19 mouse cellular contexts compared by ENCODE assay signal in genomic region chr9:85769057-85769789, GRCm38 (mm10). TPM values are rescaled to one million over a fixed set of nuclear protein-coding genes. Genes with fewer than 3 reads are reported as not detected.
DNase-seq lines count a peak whose midpoint lies in the region; ATAC-seq and TF ChIP-seq lines count a peak whose summit lies in the region.
"Had no signal": no experiment of that assay in that cellular context is flagged by ENCODE, and none has a peak within 500 bp of the region (broad histone marks: within the 10 kb centered on the region; RNA-seq: fewer than 3 reads in every experiment).

No protein-coding gene starts in this region.

- peak; percentile 11 for DNase-seq in kidney, adult 2 months
- no peak for DNase-seq in kidney, postnatal 10 days
- DNase-seq in lung, embryonic 14.5 days: peak; percentile 37
- DNase-seq in lung, postnatal 14 days: no peak
- no peak for DNase-seq in cerebellum, postnatal 14 days
- DNase-seq in hindbrain, embryonic 14.5 days (ENCODE audit: low spot score): no peak
- DNase-seq: cerebellum, adult 11-12 months; layer of hippocampus, adult 9-11 months; spleen, adult 18-20 months; thymus, postnatal 4 days had no signal

- no peaks in the 10 kb centered on the region for H3K27me3 ChIP-seq in kidney, adult 2 months (replicated peaks; ENCODE audit: control insufficient read depth, insufficient read depth, low read length)
- H3K27me3 ChIP-seq in lung, embryonic 14.5 days (ENCODE audit: insufficient read depth, low read length): no peaks in the 10 kb centered on the region
- H3K27me3 ChIP-seq in intestine, embryonic 15.5 days (replicated peaks): no peaks in the 10 kb centered on the region
- no peaks in the 10 kb centered on the region for H3K27me3 ChIP-seq in stomach, embryonic 14.5 days (ENCODE audit: control insufficient read depth, insufficient read depth, low read length)
- H3K27me3 ChIP-seq in hindbrain, embryonic 14.5 days (ENCODE audit: control insufficient read depth, insufficient read depth, low read length): no peaks in the 10 kb centered on the region
- H3K27me3 ChIP-seq: forebrain, embryonic 12.5 days; heart, embryonic 13.5 days; midbrain, embryonic 12.5 days; Patski had no signal

- TF ChIP-seq CTCF in kidney, adult 2 months (conservative IDR thresholded peaks at IDR 0.05; ENCODE audit: insufficient read depth, insufficient read length, low read depth, low read length): no peak
- no peak for TF ChIP-seq CTCF in lung, embryonic 14.5 days (IDR thresholded peaks at IDR 0.05; ENCODE audit: low read depth)

- H3K4me3 ChIP-seq in kidney, adult 2 months (ENCODE audit: insufficient read depth, low read depth, low read length): no peak overlapping the region
- no peak overlapping the region for H3K4me3 ChIP-seq in lung, embryonic 14.5 days (ENCODE audit: low read depth, low read length)
- H3K4me3 ChIP-seq in intestine, embryonic 15.5 days (replicated peaks): no peak overlapping the region
- no peak overlapping the region for H3K4me3 ChIP-seq in stomach, embryonic 14.5 days (ENCODE audit: low read depth, low read length)
- no peak overlapping the region for H3K4me3 ChIP-seq in hindbrain, embryonic 14.5 days (replicated peaks; ENCODE audit: low read length)
- H3K4me3 ChIP-seq: forebrain, embryonic 12.5 days; heart, embryonic 13.5 days; midbrain, embryonic 12.5 days; myocyte had no signal

- H3K4me1 ChIP-seq in kidney, adult 2 months (ENCODE audit: control insufficient read depth, insufficient read depth, low read length): no peaks in the 10 kb centered on the region
- H3K4me1 ChIP-seq in lung, embryonic 14.5 days (ENCODE audit: insufficient read depth): no peaks in the 10 kb centered on the region
- H3K4me1 ChIP-seq in intestine, embryonic 15.5 days (replicated peaks): no peaks in the 10 kb centered on the region
- H3K4me1 ChIP-seq in stomach, embryonic 14.5 days (ENCODE audit: control insufficient read depth, insufficient read depth, low read length): no peaks in the 10 kb centered on the region
- H3K4me1 ChIP-seq in hindbrain, embryonic 14.5 days (replicated peaks; ENCODE audit: control insufficient read depth, insufficient read depth, low read length): no peaks in the 10 kb centered on the region
- H3K4me1 ChIP-seq: midbrain, embryonic 12.5 days had no signal

- no peak overlapping the region for H3K9ac ChIP-seq in lung, embryonic 14.5 days
- no peak overlapping the region for H3K9ac ChIP-seq in intestine, embryonic 15.5 days
- no peak overlapping the region for H3K9ac ChIP-seq in stomach, embryonic 14.5 days (replicated peaks; ENCODE audit: low read depth, low read length)
- H3K9ac ChIP-seq in hindbrain, embryonic 14.5 days: no peak overlapping the region
- H3K9ac ChIP-seq: forebrain, embryonic 12.5 days; heart, embryonic 13.5 days; liver, embryonic 14.5 days; midbrain, embryonic 12.5 days had no signal

- TF ChIP-seq POLR2A in kidney, adult 2 months (IDR thresholded peaks at IDR 0.05; ENCODE audit: low read depth, low read length): no peak

- 53% methylated on average over 12 of the region's 12 CpGs for WGBS in kidney, adult 2 months
- 27% methylated on average over 12 of the region's 12 CpGs for WGBS in lung, embryonic 14.5 days
- whole genome bisulfite sequencing in intestine, embryonic 15.5 days: 30% methylated on average over 12 of the region's 12 CpGs
- 35% methylated on average over 12 of the region's 12 CpGs for WGBS in stomach, embryonic 14.5 days
- WGBS in hindbrain, embryonic 14.5 days: 80% methylated on average over 12 of the region's 12 CpGs

- H3K4me2 ChIP-seq in lung, embryonic 14.5 days: no peak overlapping the region
- no peak overlapping the region for H3K4me2 ChIP-seq in intestine, embryonic 15.5 days (replicated peaks)
- no peak overlapping the region for H3K4me2 ChIP-seq in stomach, embryonic 14.5 days (replicated peaks; ENCODE audit: low read depth, low read length)
- no peak overlapping the region for H3K4me2 ChIP-seq in hindbrain, embryonic 14.5 days (replicated peaks)
- H3K4me2 ChIP-seq: forebrain, embryonic 12.5 days; heart, embryonic 13.5 days; midbrain, embryonic 12.5 days had no signal

- no peak overlapping the region for H3K27ac ChIP-seq in kidney, adult 2 months (ENCODE audit: insufficient read depth, low read depth, low read length)
- H3K27ac ChIP-seq in lung, embryonic 14.5 days (ENCODE audit: low read depth): no peak overlapping the region
- H3K27ac ChIP-seq in intestine, embryonic 15.5 days: no peak overlapping the region
- no peak overlapping the region for H3K27ac ChIP-seq in stomach, embryonic 14.5 days (ENCODE audit: low read length)
- H3K27ac ChIP-seq in hindbrain, embryonic 14.5 days: no peak overlapping the region
- H3K27ac ChIP-seq: forebrain, embryonic 12.5 days; heart, embryonic 13.5 days; liver, embryonic 14.5 days; midbrain, embryonic 12.5 days had no signal

- H3K9me3 ChIP-seq in lung, embryonic 14.5 days (ENCODE audit: low read depth, low read length): no peaks in the 10 kb centered on the region
- no peaks in the 10 kb centered on the region for H3K9me3 ChIP-seq in intestine, embryonic 15.5 days
- H3K9me3 ChIP-seq in stomach, embryonic 14.5 days (ENCODE audit: control insufficient read depth, low read depth, low read length): no peaks in the 10 kb centered on the region
- no peaks in the 10 kb centered on the region for H3K9me3 ChIP-seq in hindbrain, embryonic 14.5 days (ENCODE audit: control insufficient read depth, low read length)
- H3K9me3 ChIP-seq: forebrain, embryonic 12.5 days; heart, embryonic 13.5 days; midbrain, embryonic 12.5 days had no signal

- peak; percentile 65; the same call in 1 of the 2 replicates for ATAC-seq in lung, embryonic 14.5 days (ENCODE audit: insufficient read depth)
- peak; percentile 77; the same call in 1 of the 2 replicates for ATAC-seq in intestine, embryonic 15.5 days
- peak; percentile 65; the same call in 1 of the 2 replicates for ATAC-seq in stomach, embryonic 14.5 days (ENCODE audit: insufficient number of reproducible peaks, insufficient read depth, low FRiP score, low read depth)
- ATAC-seq in hindbrain, embryonic 14.5 days (ENCODE audit: low FRiP score): no peak
- ATAC-seq: inflammation-experienced regulatory T-cells, adult 6 months; Patski had no signal

- H3K36me3 ChIP-seq in kidney, adult 2 months (ENCODE audit: control insufficient read depth, insufficient read depth, low read length): no peaks in the 10 kb centered on the region
- H3K36me3 ChIP-seq in lung, embryonic 14.5 days (ENCODE audit: insufficient read depth): no peaks in the 10 kb centered on the region
- H3K36me3 ChIP-seq in intestine, embryonic 15.5 days: no peaks in the 10 kb centered on the region
- H3K36me3 ChIP-seq in stomach, embryonic 14.5 days (ENCODE audit: control insufficient read depth, insufficient read depth, low read length): no peaks in the 10 kb centered on the region
- no peaks in the 10 kb centered on the region for H3K36me3 ChIP-seq in hindbrain, embryonic 14.5 days (replicated peaks; ENCODE audit: control insufficient read depth, insufficient read depth)
- H3K36me3 ChIP-seq: forebrain, embryonic 12.5 days; heart, embryonic 13.5 days; midbrain, embryonic 12.5 days had no signal

RNA-seq across cellular contexts. Expression of gene Ibtk, which starts 20.1 kb away (rescaled TPM):
- polyA plus RNA-seq in kidney, adult 2 months (2012; rRNA removed): 4.9 and 6.1 TPM in 2 replicates
- 43.6 and 44.8 TPM in 2 replicates for polyA plus RNA-seq in lung, embryonic 14.5 days (2014; fragmentation: Nextera tagmentation; extraction: Ambion mirVana)
- 27.8 and 29.4 TPM in 2 replicates for polyA plus RNA-seq in intestine, embryonic 15.5 days (2015; fragmentation: Nextera tagmentation; extraction: Ambion mirVana)
- 46.1 and 48.6 TPM in 2 replicates for polyA plus RNA-seq in stomach, embryonic 14.5 days (2014; fragmentation: Nextera tagmentation; extraction: Ambion mirVana)
- 37.3 and 39.0 TPM in 2 replicates for polyA plus RNA-seq in hindbrain, embryonic 14.5 days (2014; fragmentation: Nextera tagmentation; extraction: Ambion mirVana)

Comparison
In these comparisons a context has a peak if more than half of its experiments do, and no peak if none do; other contexts are left out.
1. DNase-seq: peak in kidney, adult 2 months (single experiment) and lung, embryonic 14.5 days (single experiment); none in kidney, postnatal 10 days (single experiment), lung, postnatal 14 days (single experiment), cerebellum, postnatal 14 days (0 of 2) and hindbrain, embryonic 14.5 days (single experiment).